Mouse (Mus musculus): ENCODE measurements around the gene Mesp1. TPM values are rescaled to one million over a fixed set of nuclear protein-coding genes. Genes with fewer than 3 reads are reported as not detected.

Mesp1 gene
- total and polyA plus RNA-seq, 3 experiments, result not detected

- ATAC-seq (ENCODE audit: extremely low read depth, insufficient number of reproducible peaks, low FRiP score, poor library complexity, severe bottlenecking) (no peak), DNase-seq (ENCODE audit: low spot score) (no peak)
- Histone ChIP-seq H3K27me3 (ENCODE audit: insufficient read depth, low read length) (peaks cover 3% of the 10 kb centered on the region), H3K9me3 (replicated peaks) (no peaks in the 10 kb centered on the region), H3K4me1 (ENCODE audit: insufficient read depth, low read depth, low read length) (peaks cover 15% of the 10 kb centered on the region), H3K36me3 (replicated peaks) (no peaks in the 10 kb centered on the region), H3K4me3 (ENCODE audit: low read depth, low read length) (no peak overlapping the region)
- no peak for TF ChIP-seq GATA2 (IDR thresholded peaks at IDR 0.05; ENCODE audit: borderline replicate concordance, low read depth, low read length)
- TF ChIP-seq POLR2AphosphoS5 (IDR thresholded peaks at IDR 0.05; ENCODE audit: insufficient replicate concordance, low read depth, low read length), result no peak
- no peak for TF ChIP-seq GATA1 (IDR thresholded peaks at IDR 0.05; ENCODE audit: borderline replicate concordance, low read length)
- no peak for TF ChIP-seq TAL1 (conservative IDR thresholded peaks at IDR 0.05; ENCODE audit: low read depth, low read length)
- TF ChIP-seq CTCF (IDR thresholded peaks at IDR 0.05; ENCODE audit: low read depth, low read length), result no peak
Observed at GRCm38 (mm10) chr7:79747659-79748058, 45.9 kb downstream of the Mesp1 start.

- no peak for TF ChIP-seq GATA1 (IDR thresholded peaks at IDR 0.05; ENCODE audit: borderline replicate concordance, low read length)
- TF ChIP-seq TAL1 (conservative IDR thresholded peaks at IDR 0.05; ENCODE audit: low read depth, low read length), result no peak
- TF ChIP-seq POLR2AphosphoS5 (IDR thresholded peaks at IDR 0.05; ENCODE audit: insufficient replicate concordance, low read depth, low read length), result no peak
- DNase-seq (ENCODE audit: low spot score) (no peak), ATAC-seq (ENCODE audit: extremely low read depth, insufficient number of reproducible peaks, low FRiP score, poor library complexity, severe bottlenecking) (no peak)
- Histone ChIP-seq H3K9me3 (replicated peaks) (no peaks in the 10 kb centered on the region), H3K4me3 (ENCODE audit: low read depth, low read length) (no peak overlapping the region), H3K36me3 (replicated peaks) (peaks cover 12% of the 10 kb centered on the region), H3K4me1 (ENCODE audit: insufficient read depth, low read depth, low read length) (peaks cover 24% of the 10 kb centered on the region), H3K27me3 (ENCODE audit: insufficient read depth, low read length) (peaks cover 3% of the 10 kb centered on the region)
Observed at GRCm38 (mm10) chr7:79744585-79744984, 49.0 kb downstream of the Mesp1 start.

- H3K9me3 ChIP-seq (replicated peaks), result no peaks in the 10 kb centered on the region
- peaks cover 3% of the 10 kb centered on the region; the same call in 1 of the 2 replicates for H3K27me3 ChIP-seq (ENCODE audit: insufficient read depth, low read length)
- peaks cover 17% of the 10 kb centered on the region for H3K36me3 ChIP-seq (replicated peaks)
- H3K4me1 ChIP-seq (ENCODE audit: insufficient read depth, low read depth, low read length), result peaks cover 24% of the 10 kb centered on the region
- H3K4me3 ChIP-seq (ENCODE audit: low read depth, low read length), result no peak overlapping the region
- ATAC-seq (ENCODE audit: extremely low read depth, insufficient number of reproducible peaks, low FRiP score, poor library complexity, severe bottlenecking) (no peak), DNase-seq (ENCODE audit: low spot score) (no peak)
- no peak for TF ChIP-seq GATA2 (IDR thresholded peaks at IDR 0.05; ENCODE audit: borderline replicate concordance, low read depth, low read length)
- TF ChIP-seq CTCF (IDR thresholded peaks at IDR 0.05; ENCODE audit: low read depth, low read length), result no peak
Observed at GRCm38 (mm10) chr7:79744051-79744450, 49.5 kb downstream of the Mesp1 start.

GRCm38 (mm10) chr7:79742659-79743536, 50.7 kb downstream of the Mesp1 start, which contains the start of the genes Pex11a and Wdr93:
Pex11a (minus strand) TSS chr7:79743131.
Wdr93 (plus strand) TSS chr7:79743163.
- peaks cover 28% of the 10 kb centered on the region for H3K36me3 ChIP-seq (replicated peaks)
- no peaks in the 10 kb centered on the region for H3K27me3 ChIP-seq (ENCODE audit: insufficient read depth, low read length)
- TF ChIP-seq TAL1 (conservative IDR thresholded peaks at IDR 0.05; ENCODE audit: low read depth, low read length) (no peak), CTCF (IDR thresholded peaks at IDR 0.05; ENCODE audit: low read depth, low read length) (no peak), GATA1 (IDR thresholded peaks at IDR 0.05; ENCODE audit: borderline replicate concordance, low read length) (no peak), GATA2 (IDR thresholded peaks at IDR 0.05; ENCODE audit: borderline replicate concordance, low read depth, low read length) (no peak), POLR2AphosphoS5 (IDR thresholded peaks at IDR 0.05; ENCODE audit: insufficient replicate concordance, low read depth, low read length) (no peak)
- H3K4me1 ChIP-seq (ENCODE audit: insufficient read depth, low read depth, low read length), result peaks cover 24% of the 10 kb centered on the region
- H3K9me3 ChIP-seq (replicated peaks), result no peaks in the 10 kb centered on the region
- H3K4me3 ChIP-seq (ENCODE audit: low read depth, low read length), result peak within 1 kb of the TSS; percentile 85
- ATAC-seq (ENCODE audit: extremely low read depth, insufficient number of reproducible peaks, low FRiP score, poor library complexity, severe bottlenecking), result peak; percentile 90
- peak; percentile 70 for DNase-seq (ENCODE audit: low spot score)

- Histone ChIP-seq H3K9me3 (replicated peaks) (no peaks in the 10 kb centered on the region), H3K4me1 (ENCODE audit: insufficient read depth, low read depth, low read length) (peaks cover 24% of the 10 kb centered on the region), H3K4me3 (ENCODE audit: low read depth, low read length) (peak overlapping the region; percentile 85), H3K36me3 (replicated peaks) (peaks cover 35% of the 10 kb centered on the region), H3K27me3 (ENCODE audit: insufficient read depth, low read length) (no peaks in the 10 kb centered on the region)
- ATAC-seq (ENCODE audit: extremely low read depth, insufficient number of reproducible peaks, low FRiP score, poor library complexity, severe bottlenecking) (no peak), DNase-seq (ENCODE audit: low spot score) (no peak)
- TF ChIP-seq GATA1 (IDR thresholded peaks at IDR 0.05; ENCODE audit: borderline replicate concordance, low read length) (no peak), TAL1 (conservative IDR thresholded peaks at IDR 0.05; ENCODE audit: low read depth, low read length) (no peak), CTCF (IDR thresholded peaks at IDR 0.05; ENCODE audit: low read depth, low read length) (no peak), GATA2 (IDR thresholded peaks at IDR 0.05; ENCODE audit: borderline replicate concordance, low read depth, low read length) (no peak), POLR2AphosphoS5 (IDR thresholded peaks at IDR 0.05; ENCODE audit: insufficient replicate concordance, low read depth, low read length) (no peak)
Observed at GRCm38 (mm10) chr7:79742277-79742658, 51.3 kb downstream of the Mesp1 start.

Other genes starting within 250 kb of the Mesp1 start
- not detected in 2 replicates for gene Rhcg, start 176.1 kb downstream of the Mesp1 start, total RNA-seq (2014; fragmentation: Nextera tagmentation)
- gene Rhcg, start 176.1 kb downstream of the Mesp1 start, total RNA-seq (2017), result not detected in 2 replicates
- not detected in 2 replicates for gene Rhcg, start 176.1 kb downstream of the Mesp1 start, polyA plus RNA-seq (2012)
- gene Ticrr, start 133.6 kb downstream of the Mesp1 start, total RNA-seq (2014; fragmentation: Nextera tagmentation), result 69.3 and 74.3 TPM in 2 replicates
- gene Ticrr, start 133.6 kb downstream of the Mesp1 start, total RNA-seq (2017), result 16.7 and 21.3 TPM in 2 replicates
- 13.1 and 13.6 TPM in 2 replicates for gene Ticrr, start 133.6 kb downstream of the Mesp1 start, polyA plus RNA-seq (2012)
- 2.6 and 2.7 TPM in 2 replicates for gene Kif7, start 78.1 kb downstream of the Mesp1 start, total RNA-seq (2014; fragmentation: Nextera tagmentation)
- gene Kif7, start 78.1 kb downstream of the Mesp1 start, total RNA-seq (2017), result 4.2 and 4.4 TPM in 2 replicates
- 17.6 and 19.9 TPM in 2 replicates for gene Kif7, start 78.1 kb downstream of the Mesp1 start, polyA plus RNA-seq (2012)
- gene Plin1, start 60.9 kb downstream of the Mesp1 start, total RNA-seq (2014; fragmentation: Nextera tagmentation), result not detected in 2 replicates
- gene Plin1, start 60.9 kb downstream of the Mesp1 start, total RNA-seq (2017), result 0.16 TPM in 1 of 2 replicates, not detected in the other
- not detected in 2 replicates for gene Plin1, start 60.9 kb downstream of the Mesp1 start, polyA plus RNA-seq (2012)
- 6.5 and 7.5 TPM in 2 replicates for gene Pex11a, start 50.7 kb downstream of the Mesp1 start, total RNA-seq (2014; fragmentation: Nextera tagmentation)
- 2.7 and 2.8 TPM in 2 replicates for gene Pex11a, start 50.7 kb downstream of the Mesp1 start, total RNA-seq (2017)
- 2.9 TPM in 2 replicates for gene Pex11a, start 50.7 kb downstream of the Mesp1 start, polyA plus RNA-seq (2012)
- 1.0 and 2.1 TPM in 2 replicates for gene Wdr93, start 50.6 kb downstream of the Mesp1 start, total RNA-seq (2014; fragmentation: Nextera tagmentation)
- gene Wdr93, start 50.6 kb downstream of the Mesp1 start, total RNA-seq (2017), result 0.41 and 0.55 TPM in 2 replicates
- 0.17 TPM in 1 of 2 replicates, not detected in the other for gene Wdr93, start 50.6 kb downstream of the Mesp1 start, polyA plus RNA-seq (2012)
- not detected in 2 replicates for gene Mesp2, start 16.9 kb upstream of the Mesp1 start, total RNA-seq (2014; fragmentation: Nextera tagmentation)
- 0.17 TPM in 1 of 2 replicates, not detected in the other for gene Mesp2, start 16.9 kb upstream of the Mesp1 start, total RNA-seq (2017)
- not detected in 2 replicates for gene Mesp2, start 16.9 kb upstream of the Mesp1 start, polyA plus RNA-seq (2012)
- gene Anpep, start 67.3 kb upstream of the Mesp1 start, total RNA-seq (2014; fragmentation: Nextera tagmentation), result not detected in 2 replicates
- gene Anpep, start 67.3 kb upstream of the Mesp1 start, total RNA-seq (2017), result 0.29 and 0.66 TPM in 2 replicates
- not detected in 2 replicates for gene Anpep, start 67.3 kb upstream of the Mesp1 start, polyA plus RNA-seq (2012)
- 23.9 and 28.9 TPM in 2 replicates for gene Ap3s2, start 126.9 kb upstream of the Mesp1 start, total RNA-seq (2014; fragmentation: Nextera tagmentation)
- 5.6 and 6.0 TPM in 2 replicates for gene Ap3s2, start 126.9 kb upstream of the Mesp1 start, total RNA-seq (2017)
- gene Ap3s2, start 126.9 kb upstream of the Mesp1 start, polyA plus RNA-seq (2012), result 6.8 and 7.1 TPM in 2 replicates
- not detected in 2 replicates for gene Arpin, start 141.6 kb upstream of the Mesp1 start, total RNA-seq (2014; fragmentation: Nextera tagmentation)
- 0.06 TPM in 1 of 2 replicates, not detected in the other for gene Arpin, start 141.6 kb upstream of the Mesp1 start, total RNA-seq (2017)
- gene Arpin, start 141.6 kb upstream of the Mesp1 start, polyA plus RNA-seq (2012), result not detected in 2 replicates
- gene Zfp710, start 231.0 kb upstream of the Mesp1 start, total RNA-seq (2014; fragmentation: Nextera tagmentation), result 25.1 and 38.6 TPM in 2 replicates
- 10.7 and 13.1 TPM in 2 replicates for gene Zfp710, start 231.0 kb upstream of the Mesp1 start, total RNA-seq (2017)
- gene Zfp710, start 231.0 kb upstream of the Mesp1 start, polyA plus RNA-seq (2012), result 53.7 and 54.3 TPM in 2 replicates

All from G1E (cell line).